Mouse (Mus musculus) limb, embryonic 12.5 days (tissue): ENCODE results near the gene Serpina16. TPM values are rescaled to one million over a fixed set of nuclear protein-coding genes. Genes with fewer than 3 reads are reported as not detected.
"Not testable (repeated sequence)": the region's sequence is repeated elsewhere in the genome, so short reads cannot be mapped to it uniquely, and the experiment has no call there.

ENCODE experiments used
- ATAC-seq: fragments of 200-750 bp; cut with Nextera tagmentation; 2 replicates; pipeline ENCODE4 v1.8.0; 2017; ENCODE audit warnings: low read depth, moderate TSS enrichment; ENCODE audit not compliant: insufficient number of reproducible peaks, insufficient read depth, low FRiP score, low TSS enrichment
- H3K27ac ChIP-seq: fragments of 300-500 bp; sonication (generic); 2 replicates; pipeline ENCODE4 v1.5.1; 2016; ENCODE audit warnings: mild to moderate bottlenecking, moderate library complexity
- H3K27me3 ChIP-seq: fragments of 300-500 bp; sonication (generic); 2 replicates; pipeline ENCODE4 v1.6.1; 2016; ENCODE audit warnings: mild to moderate bottlenecking, moderate library complexity
- H3K36me3 ChIP-seq: fragments of 300-500 bp; sonication (generic); 2 replicates; pipeline ENCODE4 v1.6.1; 2016; ENCODE audit warnings: mild to moderate bottlenecking, moderate library complexity
- H3K4me1 ChIP-seq: fragments of 300-500 bp; sonication (generic); replicated peaks from 2 replicates; pipeline ENCODE4 v1.6.1; 2016
- H3K4me2 ChIP-seq: fragments of 300-500 bp; sonication (generic); 2 replicates; pipeline ENCODE4 v1.6.1; 2016; ENCODE audit warnings: mild to moderate bottlenecking, moderate library complexity
- H3K4me3 ChIP-seq: fragments of 300-500 bp; sonication (generic); replicated peaks from 2 replicates; pipeline ENCODE4 v1.5.1; 2016; ENCODE audit warnings: mild to moderate bottlenecking
- H3K9ac ChIP-seq: fragments of 300-500 bp; sonication (generic); replicated peaks from 2 replicates; pipeline ENCODE4 v1.6.1; 2016; ENCODE audit warnings: mild to moderate bottlenecking, moderate library complexity
- H3K9me3 ChIP-seq: fragments of 300-500 bp; sonication (generic); 2 replicates; pipeline ENCODE4 v1.6.1; 2016; ENCODE audit warnings: mild to moderate bottlenecking, moderate library complexity
- WGBS: fragments of 180-500 bp; shearing (Covaris S2); methylation state at CpG from one replicate; pipeline ENCODE4 v1.1.7; 2016; 5-methylcytosine and 5-hydroxymethylcytosine counted together
- polyA plus RNA-seq: library from polyadenylated mRNA; unstranded; fragments of >200 nt; fragmentation: Nextera tagmentation; extraction: Ambion mirVana; gene quantifications from 2 replicates; pipeline ENCODE4 v1.2.1, GENCODE M21; 2016

The Serpina16 gene
- polyA plus RNA-seq, 1 experiment from 2014 or later = not detected

GRCm38 (mm10) chr12:103681739-103682138, 5.8 kb upstream of the Serpina16 start:
- ATAC-seq = no peak
- 78% methylated on average over 2 of the region's 2 CpGs for WGBS

GRCm38 (mm10) chr12:103681169-103681568, 5.2 kb upstream of the Serpina16 start:
- Histone ChIP-seq H3K4me2 (no peak overlapping the region), H3K36me3 (no peaks in the 10 kb centered on the region), H3K9ac (no peak overlapping the region), H3K27me3 (no peaks in the 10 kb centered on the region), H3K27ac (no peak overlapping the region), H3K4me3 (no peak overlapping the region), H3K4me1 (no peaks in the 10 kb centered on the region), H3K9me3 (no peaks in the 10 kb centered on the region)
- WGBS = 77% methylated on average over 2 of the region's 2 CpGs
- ATAC-seq = no peak

More at GRCm38 (mm10) chr12:103681739-103682138, 5.8 kb upstream of the Serpina16 start:
- H3K4me1 ChIP-seq = no peaks in the 10 kb centered on the region
- H3K27ac ChIP-seq = no peak overlapping the region
- H3K36me3 ChIP-seq = no peaks in the 10 kb centered on the region
- H3K4me2 ChIP-seq = no peak overlapping the region
- no peak overlapping the region for H3K9ac ChIP-seq
- no peaks in the 10 kb centered on the region for H3K27me3 ChIP-seq
- H3K4me3 ChIP-seq = no peak overlapping the region
- no peaks in the 10 kb centered on the region for H3K9me3 ChIP-seq

- H3K9ac ChIP-seq, H3K4me3 ChIP-seq, H3K4me2 ChIP-seq, ATAC-seq, H3K9me3 ChIP-seq, H3K36me3 ChIP-seq, H3K4me1 ChIP-seq, H3K27ac ChIP-seq, H3K27me3 ChIP-seq: not testable (repeated sequence)
- 93% methylated on average over 1 of the region's 1 CpGs for WGBS
These were observed 3.9 kb upstream of the Serpina16 start for GRCm38 (mm10) chr12:103679853-103680252.

- WGBS = 79% methylated on average over 2 of the region's 2 CpGs
- Histone ChIP-seq H3K36me3 (no peaks in the 10 kb centered on the region), H3K9ac (no peak overlapping the region), H3K4me2 (no peak overlapping the region), H3K9me3 (no peaks in the 10 kb centered on the region), H3K4me3 (no peak overlapping the region), H3K4me1 (no peaks in the 10 kb centered on the region), H3K27me3 (no peaks in the 10 kb centered on the region), H3K27ac (no peak overlapping the region)
- no peak for ATAC-seq
These were observed 2.8 kb downstream of the Serpina16 start for GRCm38 (mm10) chr12:103673179-103673578.

- Histone ChIP-seq H3K4me1 (no peaks in the 10 kb centered on the region), H3K27ac (no peak overlapping the region), H3K4me3 (no peak overlapping the region), H3K36me3 (no peaks in the 10 kb centered on the region), H3K9me3 (no peaks in the 10 kb centered on the region), H3K27me3 (no peaks in the 10 kb centered on the region), H3K4me2 (no peak overlapping the region), H3K9ac (no peak overlapping the region)
- WGBS = 86% methylated on average over 3 of the region's 3 CpGs
- no peak for ATAC-seq
These were observed 4.5 kb downstream of the Serpina16 start for GRCm38 (mm10) chr12:103671483-103671882.

GRCm38 (mm10) chr12:103670964-103671363, 5.0 kb downstream of the Serpina16 start:
- no peak for ATAC-seq
- H3K27ac ChIP-seq = no peak overlapping the region
- H3K4me2 ChIP-seq = no peak overlapping the region
- H3K27me3 ChIP-seq = no peaks in the 10 kb centered on the region
- no peaks in the 10 kb centered on the region for H3K36me3 ChIP-seq
- H3K4me1 ChIP-seq = no peaks in the 10 kb centered on the region
- H3K4me3 ChIP-seq = no peak overlapping the region
- H3K9me3 ChIP-seq = no peaks in the 10 kb centered on the region
- H3K9ac ChIP-seq = no peak overlapping the region
- 72% methylated on average over 2 of the region's 2 CpGs for WGBS

GRCm38 (mm10) chr12:103670344-103670743, 5.6 kb downstream of the Serpina16 start:
- Histone ChIP-seq H3K27me3 (no peaks in the 10 kb centered on the region), H3K27ac (no peak overlapping the region), H3K4me2 (no peak overlapping the region), H3K9me3 (no peaks in the 10 kb centered on the region), H3K4me3 (no peak overlapping the region), H3K36me3 (no peaks in the 10 kb centered on the region), H3K9ac (no peak overlapping the region), H3K4me1 (no peaks in the 10 kb centered on the region)
- no peak for ATAC-seq
- WGBS = 91% methylated on average over 5 of the region's 5 CpGs

GRCm38 (mm10) chr12:103665286-103665685, 10.7 kb downstream of the Serpina16 start:
- H3K36me3 ChIP-seq = no peaks in the 10 kb centered on the region
- no peaks in the 10 kb centered on the region for H3K4me1 ChIP-seq
- 84% methylated on average over 3 of the region's 3 CpGs for WGBS
- no peak overlapping the region for H3K9ac ChIP-seq
- no peak overlapping the region for H3K4me2 ChIP-seq
- no peaks in the 10 kb centered on the region for H3K9me3 ChIP-seq
- H3K27ac ChIP-seq = no peak overlapping the region
- ATAC-seq = no peak
- H3K4me3 ChIP-seq = no peak overlapping the region
- no peaks in the 10 kb centered on the region for H3K27me3 ChIP-seq

GRCm38 (mm10) chr12:103662053-103662452, 13.9 kb downstream of the Serpina16 start:
- not testable (repeated sequence) for H3K9me3 ChIP-seq, ATAC-seq, H3K9ac ChIP-seq, H3K27me3 ChIP-seq, H3K4me2 ChIP-seq, H3K27ac ChIP-seq, H3K36me3 ChIP-seq, H3K4me1 ChIP-seq, H3K4me3 ChIP-seq

- no peaks in the 10 kb centered on the region for H3K9me3 ChIP-seq
- H3K27ac ChIP-seq = no peak overlapping the region
- no peak for ATAC-seq
- H3K27me3 ChIP-seq = no peaks in the 10 kb centered on the region
- H3K36me3 ChIP-seq = no peaks in the 10 kb centered on the region
- H3K4me1 ChIP-seq = no peaks in the 10 kb centered on the region
- 78% methylated on average over 5 of the region's 5 CpGs for WGBS
- H3K4me2 ChIP-seq = no peak overlapping the region
- H3K9ac ChIP-seq = no peak overlapping the region
- no peak overlapping the region for H3K4me3 ChIP-seq
These were observed 15.9 kb downstream of the Serpina16 start for GRCm38 (mm10) chr12:103660076-103660475.

GRCm38 (mm10) chr12:103659171-103659570, 16.8 kb downstream of the Serpina16 start:
- H3K9ac ChIP-seq = no peak overlapping the region
- ATAC-seq = no peak
- 82% methylated on average over 2 of the region's 2 CpGs for WGBS
- no peak overlapping the region for H3K27ac ChIP-seq
- no peak overlapping the region for H3K4me3 ChIP-seq
- no peak overlapping the region for H3K4me2 ChIP-seq
- no peaks in the 10 kb centered on the region for H3K36me3 ChIP-seq
- no peaks in the 10 kb centered on the region for H3K27me3 ChIP-seq
- H3K4me1 ChIP-seq = no peaks in the 10 kb centered on the region
- H3K9me3 ChIP-seq = no peaks in the 10 kb centered on the region

GRCm38 (mm10) chr12:103657991-103658390, 17.9 kb downstream of the Serpina16 start:
- WGBS = 87% methylated on average over 10 of the region's 10 CpGs
- Histone ChIP-seq H3K9me3 (no peaks in the 10 kb centered on the region), H3K36me3 (no peaks in the 10 kb centered on the region), H3K4me2 (no peak overlapping the region), H3K9ac (no peak overlapping the region), H3K4me1 (no peaks in the 10 kb centered on the region), H3K27me3 (no peaks in the 10 kb centered on the region), H3K27ac (no peak overlapping the region), H3K4me3 (no peak overlapping the region)
- no peak for ATAC-seq
